Mouse (Mus musculus) limb, embryonic 11.5 days (tissue): Measurements from ENCODE around the gene Gnb5. TPM values are rescaled to one million over a fixed set of nuclear protein-coding genes. Genes with fewer than 3 reads are reported as not detected.

Experiments used
- ATAC-seq: fragments of 200-750 bp; cut with Nextera tagmentation; 2 replicates; pipeline ENCODE4 v1.8.0; 2017; ENCODE audit warnings: low read depth; ENCODE audit not compliant: insufficient number of reproducible peaks, low FRiP score, low TSS enrichment
- DNase-seq: peaks from one replicate; pipeline ENCODE4 v3.0.0-alpha.2; 2015; ENCODE audit warnings: low spot score
- H3K27ac ChIP-seq: fragments of 300-500 bp; sonication (generic); replicated peaks from 2 replicates; pipeline ENCODE4 v1.5.1; 2014; ENCODE audit warnings: low read depth, mild to moderate bottlenecking, low read length
- H3K27me3 ChIP-seq: fragments of 300-500 bp; sonication (generic); 2 replicates; pipeline ENCODE4 v1.6.1; 2014; ENCODE audit warnings: mild to moderate bottlenecking, low read length, mixed read lengths; ENCODE audit not compliant: control insufficient read depth, insufficient read depth
- H3K36me3 ChIP-seq: fragments of 300-500 bp; sonication (generic); 2 replicates; pipeline ENCODE4 v1.6.1; 2014; ENCODE audit warnings: mild to moderate bottlenecking, low read length, moderate library complexity, mixed read lengths; ENCODE audit not compliant: control insufficient read depth, insufficient read depth
- H3K4me1 ChIP-seq: fragments of 300-500 bp; sonication (generic); 2 replicates; pipeline ENCODE4 v1.6.1; 2014; ENCODE audit warnings: low read length, mixed read lengths; ENCODE audit not compliant: control insufficient read depth, insufficient read depth
- H3K4me2 ChIP-seq: fragments of 300-500 bp; sonication (generic); 2 replicates; pipeline ENCODE4 v1.6.1; 2014; ENCODE audit warnings: low read depth, mild to moderate bottlenecking, moderate library complexity; ENCODE audit not compliant: severe bottlenecking
- H3K4me3 ChIP-seq: fragments of 300-500 bp; sonication (generic); 2 replicates; pipeline ENCODE4 v1.5.1; 2014; ENCODE audit warnings: low read depth, low read length
- H3K9ac ChIP-seq: fragments of 300-500 bp; sonication (generic); 2 replicates; pipeline ENCODE4 v1.6.1; 2014; ENCODE audit warnings: mild to moderate bottlenecking, low read length
- H3K9me3 ChIP-seq: fragments of 300-500 bp; sonication (generic); 2 replicates; pipeline ENCODE4 v1.6.1; 2016; ENCODE audit warnings: low read length; ENCODE audit not compliant: control insufficient read depth
- WGBS: fragments of 180-500 bp; shearing (Covaris S2); extraction: QIAGEN DNeasy Blood & Tissue Kit; methylation state at CpG from one replicate; pipeline ENCODE4 v1.1.7; 2014; 5-methylcytosine and 5-hydroxymethylcytosine counted together
- polyA plus RNA-seq: library from polyadenylated mRNA; unstranded; fragments of >200 nt; fragmentation: Nextera tagmentation; extraction: Ambion mirVana; gene quantifications from 2 replicates; pipeline ENCODE4 v1.2.1, GENCODE M21; 2014

Gene Gnb5
- polyA plus RNA-seq, 1 experiment from 2014 or later = 23.0 TPM

DNA sequence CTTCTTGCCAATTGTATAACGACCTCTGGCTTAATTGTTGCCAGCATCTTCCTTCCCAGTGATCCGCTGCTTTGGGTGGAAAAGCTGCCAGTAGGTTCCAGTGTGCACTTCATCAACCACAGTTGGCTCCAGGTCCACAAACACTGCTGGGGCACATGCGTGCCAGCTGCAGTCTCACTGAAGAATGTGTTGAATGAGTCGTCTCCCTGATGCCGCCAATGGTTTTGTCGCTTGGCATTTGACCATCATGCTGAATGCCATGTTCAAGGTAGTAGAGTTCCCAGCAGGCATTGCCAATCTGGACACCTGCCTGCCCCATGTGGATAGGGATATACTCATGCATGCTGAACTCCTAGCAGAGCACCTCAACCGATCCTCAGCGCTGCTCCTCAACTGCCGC lies 69.5 kb downstream of the Gnb5 start:
- Histone ChIP-seq H3K9ac (no peak overlapping the region), H3K4me1 (no peaks in the 10 kb centered on the region), H3K27me3 (no peaks in the 10 kb centered on the region), H3K4me2 (no peak overlapping the region), H3K4me3 (no peak overlapping the region), H3K27ac (no peak overlapping the region), H3K36me3 (no peaks in the 10 kb centered on the region), H3K9me3 (no peaks in the 10 kb centered on the region)
- ATAC-seq (no peak), DNase-seq (no peak)
- 95% methylated on average over 9 of the region's 9 CpGs for WGBS

DNA sequence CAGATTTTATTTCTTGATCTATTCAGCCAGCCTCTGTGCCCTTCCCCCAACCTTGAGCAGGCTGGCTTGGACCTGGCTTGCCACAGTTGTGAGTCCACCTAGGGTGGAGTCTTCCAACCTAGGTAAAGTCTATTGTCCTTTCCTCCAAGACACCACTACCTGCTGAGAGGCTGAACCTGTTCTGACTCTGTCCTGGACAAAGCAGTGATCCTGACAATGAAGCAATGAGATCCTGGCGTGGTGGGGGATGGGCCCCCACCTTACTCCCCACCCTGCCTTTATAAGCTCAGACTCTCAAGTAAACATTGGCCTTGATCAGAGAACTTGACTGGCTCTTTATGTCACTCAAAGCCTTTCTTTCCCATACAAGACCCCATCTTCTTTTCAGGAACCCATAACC lies 70.3 kb downstream of the Gnb5 start:
- Histone ChIP-seq H3K36me3 (no peaks in the 10 kb centered on the region), H3K9ac (no peak overlapping the region), H3K4me1 (no peaks in the 10 kb centered on the region), H3K9me3 (no peaks in the 10 kb centered on the region), H3K27me3 (no peaks in the 10 kb centered on the region), H3K4me2 (no peak overlapping the region), H3K4me3 (no peak overlapping the region), H3K27ac (no peak overlapping the region)
- ATAC-seq (no peak), DNase-seq (no peak)
- 79% methylated on average over 1 of the region's 1 CpGs for WGBS

DNA sequence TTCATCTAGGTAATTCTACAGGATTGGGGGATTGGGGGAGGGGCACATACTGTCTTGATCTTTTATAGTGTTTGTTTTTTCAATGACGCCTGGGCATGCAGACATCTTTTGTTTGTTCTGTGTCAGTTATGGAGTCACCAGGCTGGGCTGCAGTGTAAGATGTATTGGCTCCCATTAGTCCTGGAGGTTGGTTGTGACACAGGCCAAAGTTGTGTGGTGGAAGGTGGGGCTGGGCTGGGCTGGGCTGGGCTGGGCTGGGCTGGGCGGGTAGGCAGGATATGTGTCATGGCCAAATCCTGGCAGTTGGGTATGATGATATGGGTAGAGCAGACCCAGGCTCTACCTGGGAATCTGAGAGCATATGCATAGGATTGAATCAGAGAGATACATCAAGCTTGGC lies 72.7 kb downstream of the Gnb5 start:
- no peak overlapping the region for H3K4me3 ChIP-seq
- H3K9me3 ChIP-seq = no peaks in the 10 kb centered on the region
- no peaks in the 10 kb centered on the region for H3K4me1 ChIP-seq
- 77% methylated on average over 2 of the region's 2 CpGs for WGBS
- no peak for ATAC-seq
- no peak overlapping the region for H3K27ac ChIP-seq
- no peak overlapping the region for H3K4me2 ChIP-seq
- H3K36me3 ChIP-seq = no peaks in the 10 kb centered on the region
- no peak for DNase-seq
- no peaks in the 10 kb centered on the region for H3K27me3 ChIP-seq
- H3K9ac ChIP-seq = no peak overlapping the region

DNA sequence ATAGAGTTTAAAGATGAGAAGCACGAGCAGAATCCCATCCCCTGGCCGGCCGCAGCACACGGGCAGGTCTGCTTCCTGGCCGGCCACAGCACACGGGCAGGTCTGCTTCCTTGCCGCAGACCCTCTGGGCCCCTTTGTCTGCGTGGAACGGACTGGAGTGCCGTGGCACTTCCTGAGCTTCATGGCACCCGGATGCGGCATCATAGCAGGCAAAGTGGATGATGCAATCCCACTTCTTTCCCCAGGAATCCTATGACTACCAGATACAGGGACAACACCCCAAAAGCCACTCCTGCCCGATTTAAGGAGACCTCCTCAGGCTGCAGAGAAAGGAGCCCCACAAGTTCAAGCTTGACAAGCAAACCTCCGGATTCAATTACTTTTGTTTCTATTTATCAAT lies 76.7 kb downstream of the Gnb5 start:
- no peak overlapping the region for H3K4me2 ChIP-seq

DNA sequence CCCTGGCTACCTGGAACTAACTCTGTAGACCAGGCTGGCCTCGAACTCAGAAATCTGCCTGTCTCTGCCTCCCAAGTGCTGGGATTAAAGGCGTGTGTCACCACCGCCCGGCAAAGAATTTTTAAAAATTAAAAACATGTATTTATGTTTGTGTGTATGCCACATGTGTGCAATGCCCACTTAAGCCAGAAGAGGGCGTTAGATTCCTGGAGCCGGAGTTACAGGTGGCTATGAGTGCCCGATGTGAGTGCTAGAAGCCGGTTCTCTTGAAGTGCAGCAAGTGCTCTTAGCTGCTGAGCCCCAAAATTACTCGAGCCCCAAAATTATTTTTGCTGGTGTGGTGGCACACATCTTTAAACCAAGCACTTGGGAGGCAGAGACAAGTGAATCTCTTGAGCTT lies 77.7 kb downstream of the Gnb5 start:
- Histone ChIP-seq H3K9ac (no peak overlapping the region), H3K4me2 (no peak overlapping the region), H3K27ac (no peak overlapping the region), H3K4me1 (no peaks in the 10 kb centered on the region), H3K27me3 (no peaks in the 10 kb centered on the region), H3K36me3 (peaks cover 8% of the 10 kb centered on the region; the same call in 1 of the 2 replicates), H3K9me3 (no peaks in the 10 kb centered on the region), H3K4me3 (no peak overlapping the region)
- no peak for ATAC-seq
- 85% methylated on average over 9 of the region's 9 CpGs for WGBS
- DNase-seq = no peak

More for the DNA sequence above, 76.7 kb downstream of the Gnb5 start:
- WGBS = 93% methylated on average over 14 of the region's 14 CpGs
- no peak overlapping the region for H3K9ac ChIP-seq
- DNase-seq (no peak), ATAC-seq (no peak)
- H3K9me3 ChIP-seq = no peaks in the 10 kb centered on the region
- no peaks in the 10 kb centered on the region for H3K27me3 ChIP-seq
- H3K36me3 ChIP-seq = peaks cover 2% of the 10 kb centered on the region; the same call in 1 of the 2 replicates
- no peaks in the 10 kb centered on the region for H3K4me1 ChIP-seq
- no peak overlapping the region for H3K27ac ChIP-seq
- no peak overlapping the region for H3K4me3 ChIP-seq

DNA sequence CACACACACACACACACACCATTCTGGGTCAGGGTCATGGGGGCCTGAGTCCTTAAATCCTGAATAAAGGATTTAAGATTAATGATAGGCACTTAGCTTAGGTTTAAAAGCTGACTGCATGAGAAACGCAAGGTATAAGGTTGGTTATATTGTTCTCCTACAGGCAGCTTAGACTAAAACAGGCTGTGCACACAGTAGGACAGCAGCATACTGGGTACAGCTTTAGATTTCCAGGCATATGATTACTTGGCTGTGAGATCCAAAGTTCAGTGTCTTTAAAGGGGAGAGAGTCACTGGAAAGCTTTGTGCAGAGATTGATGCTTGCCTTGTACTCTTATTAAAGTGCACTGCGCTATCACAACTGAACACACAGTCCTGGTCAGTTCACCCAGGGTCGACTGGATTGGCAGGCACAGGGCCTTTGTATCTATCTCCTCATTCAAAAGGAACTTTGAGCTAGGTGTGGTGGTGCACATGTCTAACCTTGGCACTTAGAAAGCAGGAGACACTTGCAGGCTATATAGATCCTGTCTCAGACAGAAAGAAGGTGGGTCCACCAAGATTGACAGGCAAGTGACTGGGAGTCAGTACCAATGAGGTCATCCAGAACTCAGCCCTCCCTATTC lies 78.4 kb downstream of the Gnb5 start:
- DNase-seq (no peak), ATAC-seq (no peak)
- WGBS = 83% methylated on average over 3 of the region's 3 CpGs

DNA sequence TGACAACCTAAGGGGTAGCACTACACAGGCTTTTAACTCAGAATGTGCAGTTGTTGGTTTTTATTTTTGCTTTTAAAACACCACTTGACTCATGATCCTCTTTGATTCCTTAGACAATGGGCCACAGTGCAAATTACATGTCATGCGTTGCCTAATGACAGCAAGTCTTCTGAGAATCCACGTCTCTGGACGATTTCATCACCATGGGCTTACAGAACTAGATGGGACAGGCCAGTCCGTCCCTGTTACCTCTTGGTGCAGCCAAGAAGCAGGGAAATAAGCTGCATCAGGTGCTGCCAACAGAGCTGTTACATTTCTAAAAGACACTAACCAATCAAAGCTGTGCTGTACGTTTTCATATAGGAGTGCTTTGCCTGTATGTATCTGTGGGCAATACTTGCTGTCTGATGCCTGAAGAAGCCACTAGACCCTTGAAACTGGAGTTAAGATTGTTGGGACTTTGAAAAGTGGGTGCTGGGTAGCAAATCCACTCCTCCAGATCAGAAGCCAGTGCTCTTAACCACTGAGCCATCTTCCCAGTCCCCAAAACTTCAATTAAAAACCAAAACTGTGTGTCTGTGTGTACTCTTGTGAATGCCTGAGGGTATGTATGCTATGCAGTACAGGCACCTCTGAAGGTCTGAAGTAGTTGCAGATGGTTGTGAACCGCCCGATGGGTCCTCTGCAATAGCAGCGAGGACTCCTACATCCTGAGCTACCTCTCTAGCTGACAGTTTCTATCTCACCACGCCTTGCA lies 79.3 kb downstream of the Gnb5 start:
- Histone ChIP-seq H3K4me2 (no peak overlapping the region), H3K4me1 (no peaks in the 10 kb centered on the region), H3K4me3 (no peak overlapping the region), H3K27ac (no peak overlapping the region), H3K27me3 (no peaks in the 10 kb centered on the region), H3K36me3 (peaks cover 14% of the 10 kb centered on the region; the same call in 1 of the 2 replicates), H3K9ac (no peak overlapping the region), H3K9me3 (no peaks in the 10 kb centered on the region)
- no peak for ATAC-seq
- WGBS = 89% methylated on average over 9 of the region's 9 CpGs
- DNase-seq = no peak

More for the DNA sequence above, 78.4 kb downstream of the Gnb5 start:
- peaks cover 10% of the 10 kb centered on the region; the same call in 1 of the 2 replicates for H3K36me3 ChIP-seq
- H3K9ac ChIP-seq = no peak overlapping the region
- no peaks in the 10 kb centered on the region for H3K9me3 ChIP-seq
- H3K27me3 ChIP-seq = no peaks in the 10 kb centered on the region
- no peak overlapping the region for H3K27ac ChIP-seq
- H3K4me2 ChIP-seq = no peak overlapping the region
- no peak overlapping the region for H3K4me3 ChIP-seq
- no peaks in the 10 kb centered on the region for H3K4me1 ChIP-seq

DNA sequence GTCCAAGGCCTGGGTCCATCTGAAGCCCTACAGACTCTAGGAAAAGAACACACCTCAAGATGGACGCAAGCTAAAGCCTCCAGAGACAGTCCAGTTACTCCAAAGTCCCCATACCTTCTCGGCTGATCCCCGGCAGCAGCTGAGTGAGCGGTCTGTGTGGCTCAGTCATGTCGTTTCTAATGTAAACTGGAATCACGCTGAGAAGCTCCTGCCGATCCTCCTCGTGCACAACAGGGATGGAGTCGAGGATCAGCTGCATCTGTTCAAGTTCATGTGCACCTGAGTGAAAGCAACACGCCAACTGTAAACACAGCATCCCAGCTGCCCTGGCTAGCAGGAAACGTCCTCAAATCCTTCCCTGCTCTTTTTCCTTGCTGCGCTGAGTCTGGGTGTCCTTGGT lies 87.2 kb downstream of the Gnb5 start:
- H3K4me1 ChIP-seq = no peaks in the 10 kb centered on the region
- WGBS = 88% methylated on average over 12 of the region's 12 CpGs
- H3K4me3 ChIP-seq = no peak overlapping the region
- no peaks in the 10 kb centered on the region for H3K27me3 ChIP-seq
- DNase-seq (no peak), ATAC-seq (no peak)
- H3K9me3 ChIP-seq = no peaks in the 10 kb centered on the region
- H3K9ac ChIP-seq = no peak overlapping the region
- H3K36me3 ChIP-seq = peaks cover 26% of the 10 kb centered on the region; the same call in 1 of the 2 replicates
- no peak overlapping the region for H3K4me2 ChIP-seq
- H3K27ac ChIP-seq = no peak overlapping the region
